Mouse (Mus musculus): ENCODE results near the gene Zc3h10. TPM values are rescaled to one million over a fixed set of nuclear protein-coding genes. Genes with fewer than 3 reads are reported as not detected.
A peak's percentile ranks its signal among the peaks of the same experiment; 100 is the strongest.
"Not testable (repeated sequence)": the region's sequence is repeated elsewhere in the genome, so short reads cannot be mapped to it uniquely, and the experiment has no call there.

Gene Zc3h10
- polyA plus RNA-seq, 1 experiment from 2014 or later: 19.9 TPM

GRCm38 (mm10) chr10:128498590-128498989, 49.0 kb downstream of the Zc3h10 start, which contains the start of gene Myl6b:
Gene Myl6b, minus strand, starts transcription at chr10:128498685.
- WGBS: under 1% methylated on average over 26 of the region's 27 CpGs
- Histone ChIP-seq H3K36me3 (replicated peaks) (no peaks in the 10 kb centered on the region), H3K4me1 (peaks cover 29% of the 10 kb centered on the region), H3K4me2 (peak within 1 kb of the TSS; percentile 81), H3K4me3 (replicated peaks) (peak within 1 kb of the TSS; percentile 63), H3K27me3 (peaks cover 10% of the 10 kb centered on the region), H3K9me3 (no peaks in the 10 kb centered on the region), H3K27ac (peak within 1 kb of the TSS; percentile 68), H3K9ac (peak within 1 kb of the TSS; percentile 59)
- ATAC-seq (ENCODE audit: low FRiP score): peak; percentile 83

GRCm38 (mm10) chr10:128497134-128497737, 50.3 kb downstream of the Zc3h10 start:
- Histone ChIP-seq H3K4me3 (replicated peaks) (no peak overlapping the region), H3K4me2 (no peak overlapping the region), H3K9ac (no peak overlapping the region), H3K27me3 (peaks cover 10% of the 10 kb centered on the region), H3K9me3 (no peaks in the 10 kb centered on the region), H3K36me3 (replicated peaks) (no peaks in the 10 kb centered on the region), H3K27ac (no peak overlapping the region), H3K4me1 (peaks cover 36% of the 10 kb centered on the region)
- 48% methylated on average over 6 of the region's 6 CpGs for WGBS
- ATAC-seq (ENCODE audit: low FRiP score): no peak

- Histone ChIP-seq H3K36me3 (replicated peaks) (peaks cover 5% of the 10 kb centered on the region), H3K9ac (no peak overlapping the region)
These were observed 51.0 kb downstream of the Zc3h10 start for GRCm38 (mm10) chr10:128496509-128497077.

GRCm38 (mm10) chr10:128495903-128496302, 51.7 kb downstream of the Zc3h10 start:
- no peak overlapping the region for H3K4me2 ChIP-seq
- H3K9ac ChIP-seq: no peak overlapping the region
- H3K9me3 ChIP-seq: no peaks in the 10 kb centered on the region
- peaks cover 49% of the 10 kb centered on the region for H3K4me1 ChIP-seq
- WGBS: 81% methylated on average over 4 of the region's 4 CpGs
- H3K27me3 ChIP-seq: peaks cover 10% of the 10 kb centered on the region
- no peak overlapping the region for H3K27ac ChIP-seq
- ATAC-seq (ENCODE audit: low FRiP score): no peak
- H3K4me3 ChIP-seq (replicated peaks): no peak overlapping the region
- H3K36me3 ChIP-seq (replicated peaks): peaks cover 12% of the 10 kb centered on the region

More at GRCm38 (mm10) chr10:128496509-128497077, 51.0 kb downstream of the Zc3h10 start:
- peaks cover 10% of the 10 kb centered on the region for H3K27me3 ChIP-seq
- peaks cover 42% of the 10 kb centered on the region for H3K4me1 ChIP-seq
- 31% methylated on average over 6 of the region's 6 CpGs for WGBS
- no peak overlapping the region for H3K4me2 ChIP-seq
- H3K4me3 ChIP-seq (replicated peaks): no peak overlapping the region
- no peaks in the 10 kb centered on the region for H3K9me3 ChIP-seq
- no peak overlapping the region for H3K27ac ChIP-seq
- ATAC-seq (ENCODE audit: low FRiP score): no peak

GRCm38 (mm10) chr10:128495270-128495669, 52.3 kb downstream of the Zc3h10 start:
- peak overlapping the region; percentile 76; the same call in 1 of the 2 replicates for H3K4me2 ChIP-seq
- 62% methylated on average over 2 of the region's 2 CpGs for WGBS
- no peak overlapping the region for H3K9ac ChIP-seq
- no peak overlapping the region for H3K27ac ChIP-seq
- peaks cover 50% of the 10 kb centered on the region for H3K4me1 ChIP-seq
- peaks cover 10% of the 10 kb centered on the region for H3K27me3 ChIP-seq
- H3K9me3 ChIP-seq: no peaks in the 10 kb centered on the region
- H3K4me3 ChIP-seq (replicated peaks): peak overlapping the region; percentile 74; the same call in 1 of the 2 replicates
- ATAC-seq (ENCODE audit: low FRiP score): no peak
- peaks cover 18% of the 10 kb centered on the region for H3K36me3 ChIP-seq (replicated peaks)

GRCm38 (mm10) chr10:128494667-128495245, 52.8 kb downstream of the Zc3h10 start:
- peak overlapping the region; percentile 75 for H3K9ac ChIP-seq
- H3K4me3 ChIP-seq (replicated peaks): peak overlapping the region; percentile 74
- H3K9me3 ChIP-seq: no peaks in the 10 kb centered on the region
- peaks cover 10% of the 10 kb centered on the region for H3K27me3 ChIP-seq
- H3K36me3 ChIP-seq (replicated peaks): peaks cover 23% of the 10 kb centered on the region
- ATAC-seq (ENCODE audit: low FRiP score): no peak
- WGBS: 64% methylated on average over 11 of the region's 11 CpGs
- peak overlapping the region; percentile 76 for H3K4me2 ChIP-seq
- H3K27ac ChIP-seq: peak overlapping the region; percentile 91; the same call in 1 of the 2 replicates
- H3K4me1 ChIP-seq: peaks cover 50% of the 10 kb centered on the region

GRCm38 (mm10) chr10:128493695-128494666, 53.6 kb downstream of the Zc3h10 start, which contains the start of gene Myl6:
Gene Myl6, minus strand, starts transcription at chr10:128494145.
- WGBS: 0% methylated on average over 45 of the region's 45 CpGs
- peaks cover 44% of the 10 kb centered on the region for H3K4me1 ChIP-seq
- H3K4me2 ChIP-seq: peak within 1 kb of the TSS; percentile 76
- peak within 1 kb of the TSS; percentile 74 for H3K4me3 ChIP-seq (replicated peaks)
- peak; percentile 94 for ATAC-seq (ENCODE audit: low FRiP score)
- H3K27me3 ChIP-seq: peaks cover 10% of the 10 kb centered on the region
- H3K36me3 ChIP-seq (replicated peaks): peaks cover 31% of the 10 kb centered on the region
- peak within 1 kb of the TSS; percentile 75 for H3K9ac ChIP-seq
- no peaks in the 10 kb centered on the region for H3K9me3 ChIP-seq
- peak within 1 kb of the TSS; percentile 91 for H3K27ac ChIP-seq

- Histone ChIP-seq H3K27me3 (peaks cover 10% of the 10 kb centered on the region), H3K4me1 (peaks cover 42% of the 10 kb centered on the region), H3K36me3 (replicated peaks) (peaks cover 38% of the 10 kb centered on the region), H3K27ac (peak overlapping the region; percentile 91), H3K4me3 (replicated peaks) (peak overlapping the region; percentile 74), H3K9me3 (no peaks in the 10 kb centered on the region), H3K4me2 (peak overlapping the region; percentile 76), H3K9ac (peak overlapping the region; percentile 75)
- WGBS: 0% methylated on average over 12 of the region's 12 CpGs
- peak; percentile 34 for ATAC-seq (ENCODE audit: low FRiP score)
These were observed 54.3 kb downstream of the Zc3h10 start for GRCm38 (mm10) chr10:128493319-128493694.

- Histone ChIP-seq H3K4me3 (replicated peaks) (peak overlapping the region; percentile 74), H3K27me3 (peaks cover 10% of the 10 kb centered on the region), H3K36me3 (replicated peaks) (peaks cover 43% of the 10 kb centered on the region), H3K9ac (peak overlapping the region; percentile 75), H3K9me3 (no peaks in the 10 kb centered on the region), H3K4me1 (peaks cover 36% of the 10 kb centered on the region), H3K4me2 (peak overlapping the region; percentile 76), H3K27ac (peak overlapping the region; percentile 91)
- peak; percentile 34 for ATAC-seq (ENCODE audit: low FRiP score)
- WGBS: 30% methylated on average over 12 of the region's 12 CpGs
These were observed 54.8 kb downstream of the Zc3h10 start for GRCm38 (mm10) chr10:128492633-128493311.

GRCm38 (mm10) chr10:128492051-128492450, 55.5 kb downstream of the Zc3h10 start:
- H3K9me3 ChIP-seq; ATAC-seq (ENCODE audit: low FRiP score); H3K27me3 ChIP-seq: not testable (repeated sequence)
- 84% methylated on average over 8 of the region's 8 CpGs for WGBS
- Histone ChIP-seq H3K4me2 (peak overlapping the region; percentile 76), H3K4me3 (replicated peaks) (peak overlapping the region; percentile 74), H3K27ac (0 out of 2 replicates have a peak overlapping the region, but pooled peaks have one; percentile 2), H3K36me3 (replicated peaks) (peaks cover 50% of the 10 kb centered on the region), H3K4me1 (peaks cover 31% of the 10 kb centered on the region), H3K9ac (peak overlapping the region; percentile 75)
